Mouse (Mus musculus) lung, postnatal 0 days (tissue): Measurements from ENCODE around the gene Apoc4. TPM values are rescaled to one million over a fixed set of nuclear protein-coding genes. Genes with fewer than 3 reads are reported as not detected.
"Not testable (repeated sequence)": the region's sequence is repeated elsewhere in the genome, so short reads cannot be mapped to it uniquely, and the experiment has no call there.

Source experiments
- ATAC-seq: fragments of 200-750 bp; cut with Nextera tagmentation; 2 replicates; pipeline ENCODE4 v1.8.0; 2017; ENCODE audit warnings: moderate library complexity
- DNase-seq: peaks from one replicate; pipeline ENCODE4 v3.0.0-alpha.2; 2016; ENCODE audit warnings: low spot score
- H3K27ac ChIP-seq: fragments of 300-500 bp; sonication (generic); 2 replicates; pipeline ENCODE4 v1.5.1; 2014; ENCODE audit warnings: antibody characterized with exemption, mild to moderate bottlenecking, low read length, mixed read lengths
- H3K27me3 ChIP-seq: fragments of 300-500 bp; sonication (generic); replicated peaks from 2 replicates; pipeline ENCODE4 v1.6.1; 2014; ENCODE audit warnings: low read length, mixed read lengths; ENCODE audit not compliant: insufficient read depth
- H3K36me3 ChIP-seq: fragments of 300-500 bp; sonication (generic); 2 replicates; pipeline ENCODE4 v1.6.1; 2014; ENCODE audit warnings: low read length, mixed read lengths; ENCODE audit not compliant: insufficient read depth
- H3K4me1 ChIP-seq: fragments of 300-500 bp; sonication (generic); 2 replicates; pipeline ENCODE4 v1.6.1; 2014; ENCODE audit warnings: antibody characterized with exemption, low read depth, low read length, mixed read lengths; ENCODE audit not compliant: insufficient read depth
- H3K4me2 ChIP-seq: fragments of 300-500 bp; sonication (generic); replicated peaks from 2 replicates; pipeline ENCODE4 v1.6.1; 2014; ENCODE audit warnings: low read depth, mild to moderate bottlenecking, low read length, moderate library complexity, mixed read lengths
- H3K4me3 ChIP-seq: fragments of 300-500 bp; sonication (generic); 2 replicates; pipeline ENCODE4 v1.5.1; 2014; ENCODE audit warnings: low read depth, low read length
- H3K9ac ChIP-seq: fragments of 300-500 bp; sonication (generic); replicated peaks from 2 replicates; pipeline ENCODE4 v1.6.1; 2014; ENCODE audit warnings: low read depth, mild to moderate bottlenecking
- H3K9me3 ChIP-seq: fragments of 300-500 bp; sonication (generic); 2 replicates; pipeline ENCODE4 v1.6.1; 2016; ENCODE audit warnings: low read length, mixed read lengths
- CTCF ChIP-seq: IDR thresholded peaks from 2 replicates; pipeline ENCODE4 v1.5.1; 2016; ENCODE audit warnings: antibody characterized with exemption, mild to moderate bottlenecking
- EP300 ChIP-seq: IDR thresholded peaks from 2 replicates; pipeline ENCODE4 v1.6.1; 2016; ENCODE audit warnings: antibody characterized with exemption, mild to moderate bottlenecking, control low read depth
- WGBS: fragments of 180-500 bp; shearing (Covaris S2); extraction: QIAGEN DNeasy Blood & Tissue Kit; methylation state at CpG from one replicate; pipeline ENCODE4 v1.1.7; 2014; 5-methylcytosine and 5-hydroxymethylcytosine counted together
- polyA plus RNA-seq: library from polyadenylated mRNA; unstranded; fragments of >200 nt; fragmentation: Nextera tagmentation; extraction: Ambion mirVana; gene quantifications from 2 replicates; pipeline ENCODE4 v1.2.1, GENCODE M21; 2015

Gene Apoc4
- polyA plus RNA-seq, 1 experiment from 2014 or later, result 0.88 TPM

DNA sequence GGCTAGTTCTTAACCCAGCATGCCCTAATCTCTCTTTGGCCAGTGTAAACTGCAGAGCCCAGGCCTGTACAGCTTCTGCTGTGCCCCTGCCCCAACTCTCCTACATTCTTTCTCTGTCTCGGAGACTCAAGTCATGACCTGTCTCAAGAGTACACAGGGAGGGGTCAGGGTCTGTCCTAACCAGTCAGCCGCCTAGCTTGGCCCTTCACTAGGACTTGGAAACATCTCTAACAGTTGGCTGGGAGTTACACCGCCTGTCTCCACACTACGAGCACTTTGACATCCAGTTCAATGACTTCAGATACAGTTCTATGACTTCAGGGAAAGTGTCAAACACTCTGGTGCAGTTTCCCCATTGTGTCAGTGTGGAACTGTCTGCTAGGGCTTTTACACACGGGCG, 10.2 kb upstream of the Apoc4 start:
- H3K27me3 ChIP-seq, result no peaks in the 10 kb centered on the region
- TF ChIP-seq CTCF (no peak), EP300 (0 out of 2 replicates have a peak, but pooled peaks have one; percentile 9)
- ATAC-seq (peak; percentile 27), DNase-seq (peak; percentile 64)
- no peaks in the 10 kb centered on the region for H3K9me3 ChIP-seq
- no peak overlapping the region for H3K9ac ChIP-seq
- H3K27ac ChIP-seq, result peak overlapping the region; percentile 81
- no peaks in the 10 kb centered on the region for H3K36me3 ChIP-seq
- no peak overlapping the region for H3K4me3 ChIP-seq
- no peak overlapping the region for H3K4me2 ChIP-seq
- WGBS, result 48% methylated on average over 6 of the region's 6 CpGs
- H3K4me1 ChIP-seq, result peaks cover 13% of the 10 kb centered on the region; the same call in 1 of the 2 replicates

DNA sequence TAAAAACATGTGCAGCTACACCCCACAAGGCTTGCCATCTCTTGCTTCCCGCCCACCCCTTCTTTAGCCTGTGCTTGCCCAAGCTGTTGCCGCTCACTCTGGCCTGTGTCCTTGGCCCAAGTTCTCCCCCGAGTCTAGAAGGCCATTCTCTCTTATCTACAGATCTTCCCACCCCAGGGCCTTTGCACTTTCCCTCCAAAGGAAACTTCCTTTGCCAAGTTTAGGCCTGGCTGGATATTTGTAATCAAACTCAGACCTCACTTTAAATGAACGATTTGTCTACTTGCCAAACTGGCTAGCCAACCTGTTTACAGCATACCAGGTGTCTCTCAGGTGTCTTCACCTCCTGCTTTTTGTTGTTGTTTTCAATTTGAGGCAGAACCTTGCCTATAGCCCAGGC, 9.6 kb upstream of the Apoc4 start:
- 73% methylated on average over 4 of the region's 4 CpGs for WGBS
- Histone ChIP-seq H3K27me3 (no peaks in the 10 kb centered on the region), H3K4me1 (peaks cover 13% of the 10 kb centered on the region; the same call in 1 of the 2 replicates), H3K27ac (peak overlapping the region; percentile 81; the same call in 1 of the 2 replicates), H3K9me3 (no peaks in the 10 kb centered on the region), H3K4me2 (no peak overlapping the region), H3K9ac (no peak overlapping the region), H3K36me3 (no peaks in the 10 kb centered on the region), H3K4me3 (no peak overlapping the region)
- ATAC-seq (no peak), DNase-seq (no peak)
- no peak for TF ChIP-seq CTCF

DNA sequence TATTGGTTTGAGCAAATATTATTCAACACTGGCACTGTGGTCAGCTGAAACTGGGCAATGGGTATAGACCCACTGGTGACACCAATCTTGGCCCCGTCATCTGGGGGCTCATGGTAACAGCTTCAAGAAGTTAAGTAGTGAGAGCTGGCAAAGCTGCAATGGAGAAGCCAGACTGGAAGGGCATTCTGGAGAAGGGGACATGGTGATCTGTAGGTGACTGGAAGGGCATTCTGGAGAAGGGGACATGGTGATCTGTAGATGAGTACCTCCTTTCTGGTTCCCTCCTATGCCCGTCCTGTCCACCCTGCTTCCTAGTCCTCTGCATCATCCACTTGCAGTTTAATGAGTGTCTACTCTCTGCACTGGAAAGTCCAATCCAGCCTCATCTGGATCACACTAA, 7.3 kb upstream of the Apoc4 start:
- no peak overlapping the region for H3K9ac ChIP-seq

DNA sequence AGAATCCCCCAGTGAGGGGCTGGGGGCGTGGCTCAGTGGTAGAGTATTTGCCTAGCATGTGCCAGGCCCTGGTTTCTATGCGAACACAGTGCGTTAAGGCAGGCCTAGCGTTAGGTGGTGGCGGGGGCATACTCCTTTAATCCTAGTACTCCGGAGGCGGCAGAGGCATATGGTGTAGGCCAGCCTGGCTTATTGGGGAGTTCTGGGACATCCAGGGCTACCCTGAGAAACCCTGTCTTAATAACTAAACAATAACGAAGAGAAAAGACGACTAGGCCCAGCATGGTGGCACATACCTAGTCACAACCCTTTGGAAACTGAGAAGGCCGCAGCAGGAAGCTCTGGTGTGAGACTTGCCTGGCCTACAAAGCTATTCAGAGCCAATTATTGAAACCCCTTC, 6.8 kb upstream of the Apoc4 start:
- no peaks in the 10 kb centered on the region for H3K36me3 ChIP-seq
- no peak for TF ChIP-seq CTCF
- TF ChIP-seq EP300, result no peak
- H3K4me1 ChIP-seq, result peaks cover 8% of the 10 kb centered on the region; the same call in 1 of the 2 replicates

More for the DNA sequence above, 7.3 kb upstream of the Apoc4 start:
- no peaks in the 10 kb centered on the region for H3K9me3 ChIP-seq
- H3K4me1 ChIP-seq, result peaks cover 5% of the 10 kb centered on the region; the same call in 1 of the 2 replicates
- DNase-seq (no peak), ATAC-seq (no peak)
- no peak overlapping the region for H3K27ac ChIP-seq
- H3K27me3 ChIP-seq, result no peaks in the 10 kb centered on the region
- no peak overlapping the region for H3K4me2 ChIP-seq
- no peak for TF ChIP-seq CTCF
- TF ChIP-seq EP300, result no peak
- no peak overlapping the region for H3K4me3 ChIP-seq
- no peaks in the 10 kb centered on the region for H3K36me3 ChIP-seq
- 89% methylated on average over 2 of the region's 2 CpGs for WGBS

DNA sequence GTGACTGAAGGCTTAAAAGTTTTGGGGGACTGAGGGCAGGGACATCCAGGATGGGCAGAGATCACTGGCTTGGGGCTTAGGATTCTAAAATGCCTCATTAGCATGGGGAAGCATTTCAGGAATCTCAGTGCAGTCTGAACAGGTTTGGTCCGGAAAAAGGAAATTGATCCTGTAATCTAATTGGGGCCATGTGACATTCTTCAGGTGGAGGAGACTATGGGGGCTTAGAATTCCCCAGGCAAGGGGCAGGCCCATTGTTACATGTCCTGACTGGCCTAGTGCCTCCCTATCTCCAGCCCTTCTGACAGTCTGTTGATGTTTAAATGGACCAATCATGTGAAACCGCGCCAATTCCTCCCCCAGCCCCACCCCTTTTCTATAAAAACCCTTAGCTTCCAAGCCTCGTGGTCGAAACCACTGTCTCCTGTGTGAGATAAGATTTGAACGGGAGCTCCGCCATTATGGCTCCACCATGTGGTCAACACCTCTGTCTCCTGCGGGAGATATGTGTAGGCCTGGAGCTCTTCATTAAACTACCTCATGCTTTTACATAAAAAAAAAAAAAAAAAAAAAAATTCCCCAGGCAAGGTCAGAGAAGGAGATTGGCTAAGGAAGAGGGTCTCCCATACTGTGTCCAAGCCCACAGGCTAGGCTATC, 5.8 kb upstream of the Apoc4 start:
- not testable (repeated sequence) for DNase-seq, ATAC-seq
- 61% methylated on average over 8 of the region's 8 CpGs for whole genome bisulfite sequencing

More for the DNA sequence above, 6.8 kb upstream of the Apoc4 start:
- 91% methylated on average over 10 of the region's 10 CpGs for WGBS
- H3K9me3 ChIP-seq, result no peaks in the 10 kb centered on the region
- H3K4me3 ChIP-seq, result no peak overlapping the region
- DNase-seq, result no peak
- no peak overlapping the region for H3K4me2 ChIP-seq
- H3K27me3 ChIP-seq, result no peaks in the 10 kb centered on the region
- no peak for ATAC-seq
- no peak overlapping the region for H3K27ac ChIP-seq
- no peak overlapping the region for H3K9ac ChIP-seq

DNA sequence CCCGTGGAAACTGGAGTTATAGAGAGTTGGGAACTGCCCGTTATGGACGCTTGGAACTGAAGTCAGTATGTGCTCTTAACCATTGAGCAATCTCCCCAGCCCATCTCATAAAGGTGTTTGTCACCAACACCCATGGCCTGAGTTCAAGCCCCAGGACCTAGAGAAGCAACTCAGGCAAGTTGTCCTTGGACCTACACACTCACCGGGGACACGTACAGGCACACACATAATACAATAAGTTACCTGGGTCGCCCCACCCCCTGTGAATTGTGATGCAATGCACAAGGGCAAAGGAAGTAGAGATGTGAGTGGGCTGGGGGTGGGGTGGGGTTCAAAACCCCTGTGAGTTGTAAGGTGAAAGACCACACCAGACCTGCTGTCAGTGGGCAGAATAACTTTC, 5.2 kb upstream of the Apoc4 start:
- H3K4me3 ChIP-seq, result no peak overlapping the region
- no peak overlapping the region for H3K4me2 ChIP-seq
- WGBS, result 74% methylated on average over 6 of the region's 6 CpGs
- DNase-seq (no peak), ATAC-seq (no peak)
- no peak overlapping the region for H3K27ac ChIP-seq
- H3K9me3 ChIP-seq, result no peaks in the 10 kb centered on the region
- H3K36me3 ChIP-seq, result no peaks in the 10 kb centered on the region
- peaks cover 7% of the 10 kb centered on the region; the same call in 1 of the 2 replicates for H3K4me1 ChIP-seq
- H3K9ac ChIP-seq, result no peak overlapping the region
- TF ChIP-seq EP300 (no peak), CTCF (no peak)
- H3K27me3 ChIP-seq, result no peaks in the 10 kb centered on the region

More for the DNA sequence above, 5.8 kb upstream of the Apoc4 start:
- not testable (repeated sequence) for H3K27me3 ChIP-seq, H3K9ac ChIP-seq, H3K4me3 ChIP-seq, H3K36me3 ChIP-seq, H3K4me2 ChIP-seq, H3K27ac ChIP-seq, H3K9me3 ChIP-seq
- peaks cover 11% of the 10 kb centered on the region; the same call in 1 of the 2 replicates for H3K4me1 ChIP-seq
